Mouse (Mus musculus) liver (tissue): Measurements from ENCODE around the gene Setd4.

Source experiments
- DNase-seq: peaks from one replicate; pipeline ENCODE4 v3.0.0-alpha.2; 2020; ENCODE audit warnings: mixed read lengths

Setd4 gene

DNA sequence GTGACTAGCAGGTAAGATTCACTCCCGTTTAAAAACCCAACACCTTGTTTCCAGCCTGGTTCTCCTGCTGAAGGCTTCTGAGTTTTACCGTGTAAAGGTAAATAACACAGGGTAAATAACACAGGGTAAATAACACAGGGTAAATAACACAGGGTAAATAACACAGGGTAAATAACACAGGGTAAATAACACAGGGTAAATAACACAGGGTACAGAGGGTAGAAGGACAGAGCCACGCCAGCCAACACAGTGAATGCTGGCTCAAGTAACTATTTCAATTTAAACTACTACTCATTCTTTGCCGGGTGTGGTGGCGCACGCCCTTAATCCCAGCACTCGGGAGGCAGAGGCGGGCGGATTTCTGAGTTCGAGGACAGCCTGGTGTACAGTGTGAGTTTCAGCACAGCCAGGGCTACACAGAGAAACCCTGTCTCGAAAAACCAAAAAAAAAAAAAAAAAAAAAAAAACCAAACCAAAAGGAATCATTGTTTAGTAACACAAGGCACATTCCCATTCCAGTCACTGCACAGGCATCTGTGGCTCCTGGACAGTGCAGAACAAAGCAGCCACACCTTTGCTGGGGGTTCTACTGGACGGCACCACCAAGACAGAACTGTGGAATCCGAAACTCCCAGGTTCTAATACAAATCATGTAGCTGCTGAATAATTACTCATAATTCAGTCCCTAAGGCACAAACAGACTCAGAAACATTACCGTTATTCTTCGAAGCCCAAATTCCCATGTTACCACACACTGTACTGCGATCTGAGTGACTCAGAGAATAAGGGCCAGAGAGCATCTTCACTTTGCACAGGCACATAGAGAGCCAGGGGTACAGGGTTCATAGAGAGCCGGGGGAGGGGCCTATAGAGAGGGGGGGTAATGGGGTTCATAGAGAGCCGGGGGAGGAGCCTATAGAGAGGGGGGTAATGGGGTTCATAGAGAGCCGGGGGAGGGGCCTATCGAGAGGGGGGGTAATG lies 12.1 kb downstream of the Setd4 start:
- no peak for DNase-seq

DNA sequence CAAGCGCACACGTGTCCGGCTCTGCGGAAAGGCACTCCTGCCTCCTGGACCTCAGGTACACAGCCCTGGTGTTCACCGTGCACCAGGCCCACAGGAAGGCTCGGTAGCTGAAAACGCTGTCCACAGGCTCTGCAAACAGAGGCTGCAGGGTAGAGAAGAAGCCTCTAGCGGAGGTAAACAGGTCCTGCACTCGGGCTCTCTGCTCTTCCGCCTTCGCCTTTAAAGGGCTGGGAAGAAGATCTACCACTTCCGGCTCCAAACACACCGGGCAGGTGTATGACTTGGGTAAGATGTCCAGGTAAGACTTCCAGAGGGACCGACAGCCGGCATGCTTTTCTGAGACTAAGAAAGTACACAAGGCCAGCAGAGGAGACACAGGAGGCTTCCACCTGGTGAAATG lies 12.9 kb downstream of the Setd4 start:
- DNase-seq: no peak

GRCm38 (mm10) chr16:93588281-93588680 lies 15.6 kb downstream of the Setd4 start:
- DNase-seq: no peak

GRCm38 (mm10) chr16:93586382-93586781 lies 17.5 kb downstream of the Setd4 start:
- peak; percentile 40 for DNase-seq

DNA sequence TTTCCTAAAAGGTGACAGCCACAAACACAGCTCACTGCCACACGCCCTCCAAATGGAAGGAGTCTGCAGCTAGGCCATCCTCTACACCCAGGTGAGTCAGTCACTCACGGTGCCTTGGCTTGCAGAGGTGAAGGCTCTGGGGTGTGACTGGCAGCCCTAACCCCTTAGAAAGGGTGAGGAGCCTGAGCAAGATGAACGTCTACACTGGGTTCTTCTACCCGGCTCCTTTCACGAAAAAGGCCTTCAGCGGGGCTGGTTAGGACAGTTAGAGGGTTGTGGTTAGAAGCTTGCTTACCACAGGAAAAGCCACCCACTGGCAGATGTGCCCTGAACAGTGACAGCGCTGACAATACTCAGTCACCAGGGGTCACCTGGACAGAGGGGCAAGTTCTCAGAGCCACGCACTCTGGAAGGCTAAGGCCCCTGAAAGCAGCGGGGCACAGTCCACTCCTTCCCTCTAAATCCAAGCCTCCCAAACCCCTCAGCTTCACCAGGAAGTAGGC lies 18.1 kb downstream of the Setd4 start:
- no peak for DNase-seq

DNA sequence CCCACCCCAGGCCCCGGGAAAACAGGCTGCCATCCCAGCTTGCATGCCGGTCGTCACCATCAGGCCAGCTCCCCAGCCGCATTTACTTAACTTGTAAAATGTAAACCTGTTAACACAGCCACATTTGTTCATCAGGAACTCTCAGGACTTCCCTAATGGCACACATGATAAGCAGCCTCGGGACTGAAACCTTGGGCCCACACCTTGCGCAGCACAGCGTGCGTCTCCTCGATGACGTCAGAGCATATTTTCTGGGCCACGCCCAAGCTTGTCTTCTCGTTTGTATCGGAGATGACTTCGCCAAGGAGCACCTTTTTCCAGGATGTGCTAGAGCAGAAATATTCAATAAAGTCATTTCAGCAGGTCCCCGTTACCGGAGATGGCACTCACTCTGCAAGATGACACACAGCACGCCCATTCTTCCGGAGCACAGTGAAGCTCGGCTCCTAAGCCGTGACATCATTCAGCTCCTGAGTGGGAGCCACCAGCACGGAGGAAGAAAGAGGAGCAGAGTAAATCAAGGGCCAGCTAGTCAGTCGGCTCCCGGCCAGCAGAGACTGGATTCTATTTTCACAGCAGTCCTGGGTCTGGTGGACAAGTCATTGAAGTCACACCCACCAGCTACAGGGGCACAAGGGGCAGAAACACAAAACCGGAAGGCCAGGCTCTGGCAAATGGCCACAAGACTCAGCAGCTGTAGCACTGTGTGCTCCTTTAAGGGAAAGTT lies 18.7 kb downstream of the Setd4 start:
- no peak for DNase-seq

DNA sequence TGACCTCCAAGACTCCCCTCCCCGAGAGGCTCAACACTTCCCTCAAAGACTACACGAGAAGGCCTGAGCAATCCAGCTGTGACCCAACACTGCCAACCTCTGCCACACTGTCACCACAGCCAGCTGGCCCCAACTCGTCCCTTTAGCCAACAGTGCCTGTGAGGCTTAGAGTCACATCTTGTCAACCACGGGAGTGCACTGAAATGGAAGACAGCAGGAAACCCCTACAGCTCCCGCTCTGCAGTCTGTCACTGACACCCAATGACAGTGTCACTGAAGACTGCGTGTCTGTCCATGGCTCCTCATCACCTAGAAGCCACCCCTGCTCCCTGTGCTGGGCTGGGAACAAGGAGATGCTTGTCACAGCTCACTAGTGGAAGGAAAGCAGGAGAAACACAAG lies 22.7 kb downstream of the Setd4 start:
- no peak for DNase-seq

DNA sequence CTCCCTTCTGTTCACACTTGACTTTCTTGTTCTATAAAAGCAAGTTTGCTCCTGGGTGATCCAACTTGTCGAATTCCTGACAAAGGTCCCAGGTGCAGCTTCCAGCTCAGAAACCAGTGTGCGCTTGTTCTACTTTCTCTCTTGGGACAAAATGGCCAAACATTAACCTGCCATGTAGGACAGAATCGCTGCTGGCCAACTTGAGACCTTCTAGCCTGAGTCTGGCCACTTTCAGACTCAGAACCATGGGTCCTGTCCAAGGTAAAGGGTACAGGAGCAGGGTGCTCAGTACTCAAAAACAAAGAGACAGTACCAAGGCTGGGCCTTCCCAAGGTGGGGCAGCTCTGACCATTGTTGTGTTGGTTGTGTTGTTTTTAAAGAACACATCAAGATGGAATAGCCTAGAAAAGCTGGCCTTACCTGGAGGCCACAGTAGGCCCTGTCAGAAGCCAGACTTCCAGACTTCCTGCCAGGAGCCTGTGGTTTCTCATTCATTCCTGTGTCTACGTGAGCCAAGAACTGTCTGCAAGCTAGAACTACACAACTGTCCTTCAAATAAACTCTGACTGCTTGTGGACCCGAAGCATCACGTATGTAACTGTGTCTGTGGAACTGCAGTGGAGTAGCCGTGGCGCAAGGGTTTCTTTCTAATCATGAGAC lies 25.4 kb downstream of the Setd4 start:
- DNase-seq: no peak

GRCm38 (mm10) chr16:93576412-93577082 lies 27.3 kb downstream of the Setd4 start:
- DNase-seq: peak; percentile 81

DNA sequence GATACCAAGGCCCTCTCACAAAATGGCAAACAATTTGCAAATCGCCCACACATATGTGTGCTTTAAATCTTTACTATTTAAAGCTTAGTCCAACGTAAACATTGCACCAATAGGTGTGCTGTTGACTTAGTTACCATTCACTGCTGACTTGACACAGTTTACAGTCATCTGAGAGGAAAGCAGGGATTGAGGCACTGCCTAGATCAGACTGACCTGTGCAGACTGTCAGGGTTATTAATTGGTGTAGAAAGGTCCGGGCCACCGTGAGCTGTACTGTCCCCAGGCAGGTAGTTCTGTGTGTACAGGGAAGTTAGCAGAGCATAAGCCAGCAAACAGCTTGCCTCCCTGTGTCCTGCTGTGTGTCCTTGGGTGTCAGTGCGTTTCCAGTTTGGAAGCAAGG lies 28.3 kb downstream of the Setd4 start:
- no peak for DNase-seq

DNA sequence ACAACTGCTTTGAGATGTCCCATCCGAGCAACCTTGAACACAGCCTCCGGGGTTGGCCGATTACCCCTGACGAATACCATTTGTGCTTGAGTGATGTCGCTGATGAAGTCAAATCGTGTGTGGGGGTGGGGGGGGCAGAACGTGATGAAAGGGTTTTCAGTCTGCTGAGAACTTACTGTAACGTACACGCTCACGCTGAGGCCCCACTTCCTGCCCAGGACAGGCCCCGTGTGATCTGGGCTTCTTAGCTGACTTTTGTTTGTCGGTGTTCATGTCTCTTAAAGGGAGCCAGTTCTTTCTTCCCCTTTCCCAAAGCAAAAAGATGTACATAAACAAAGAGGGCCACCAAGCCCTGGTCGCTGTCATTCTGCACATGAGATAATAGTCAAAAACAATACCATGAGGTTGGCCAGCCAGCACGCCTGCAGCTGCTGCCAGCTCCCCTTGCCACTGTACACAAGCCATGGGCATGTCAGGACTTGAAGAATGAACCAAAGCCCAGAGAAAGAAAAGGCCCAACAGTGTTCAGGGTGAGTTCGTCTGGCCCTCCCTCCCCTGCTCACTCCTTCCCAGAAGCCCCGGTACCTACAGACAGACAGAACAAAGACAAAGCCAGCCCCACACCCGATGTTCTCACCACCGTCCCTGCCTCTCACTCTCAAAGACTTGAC lies 29.2 kb downstream of the Setd4 start:
- DNase-seq: no peak

DNA sequence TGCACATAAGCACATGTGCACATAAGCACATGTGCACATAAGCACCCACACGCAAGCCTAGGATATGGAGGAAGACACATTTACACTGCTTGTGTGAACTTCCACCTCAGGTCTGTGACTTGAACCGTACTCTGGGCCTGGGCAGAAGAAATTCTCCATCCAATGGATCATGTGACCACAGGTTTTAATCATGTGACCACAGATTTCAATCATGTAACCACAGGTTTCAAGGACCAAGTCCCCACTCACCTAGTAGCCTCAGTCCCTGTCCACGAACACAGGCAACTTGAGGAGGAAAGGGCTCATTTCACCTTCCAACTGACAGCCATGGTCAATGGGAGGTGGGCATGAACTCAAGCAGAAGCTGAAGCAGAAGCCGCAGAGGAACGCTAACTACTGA lies 30.4 kb downstream of the Setd4 start:
- DNase-seq: no peak

GRCm38 (mm10) chr16:93572383-93572782 lies 31.5 kb downstream of the Setd4 start:
- no peak for DNase-seq

- no peak for DNase-seq
Observed at GRCm38 (mm10) chr16:93558499-93558898, 45.4 kb downstream of the Setd4 start.

DNA sequence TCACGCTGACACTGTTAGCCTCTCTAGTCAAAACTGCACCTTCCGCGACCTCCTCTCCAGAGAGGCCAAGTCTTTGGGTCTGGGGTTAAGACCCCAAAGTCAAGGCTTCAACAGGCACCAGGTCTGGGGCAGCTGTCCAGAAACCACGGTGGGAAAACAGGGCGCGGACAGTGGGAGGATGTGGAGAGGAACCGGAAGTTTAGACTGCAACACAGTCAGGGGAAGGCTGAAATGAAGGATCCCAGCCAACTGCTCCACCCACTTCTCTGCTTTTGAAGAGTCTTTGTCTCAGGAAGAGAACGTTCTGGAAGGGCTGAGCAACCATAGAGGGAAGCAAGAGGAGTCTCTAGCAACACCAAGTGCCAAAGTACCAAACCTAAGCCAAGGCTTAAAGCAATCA lies 46.2 kb downstream of the Setd4 start:
- DNase-seq: no peak

DNA sequence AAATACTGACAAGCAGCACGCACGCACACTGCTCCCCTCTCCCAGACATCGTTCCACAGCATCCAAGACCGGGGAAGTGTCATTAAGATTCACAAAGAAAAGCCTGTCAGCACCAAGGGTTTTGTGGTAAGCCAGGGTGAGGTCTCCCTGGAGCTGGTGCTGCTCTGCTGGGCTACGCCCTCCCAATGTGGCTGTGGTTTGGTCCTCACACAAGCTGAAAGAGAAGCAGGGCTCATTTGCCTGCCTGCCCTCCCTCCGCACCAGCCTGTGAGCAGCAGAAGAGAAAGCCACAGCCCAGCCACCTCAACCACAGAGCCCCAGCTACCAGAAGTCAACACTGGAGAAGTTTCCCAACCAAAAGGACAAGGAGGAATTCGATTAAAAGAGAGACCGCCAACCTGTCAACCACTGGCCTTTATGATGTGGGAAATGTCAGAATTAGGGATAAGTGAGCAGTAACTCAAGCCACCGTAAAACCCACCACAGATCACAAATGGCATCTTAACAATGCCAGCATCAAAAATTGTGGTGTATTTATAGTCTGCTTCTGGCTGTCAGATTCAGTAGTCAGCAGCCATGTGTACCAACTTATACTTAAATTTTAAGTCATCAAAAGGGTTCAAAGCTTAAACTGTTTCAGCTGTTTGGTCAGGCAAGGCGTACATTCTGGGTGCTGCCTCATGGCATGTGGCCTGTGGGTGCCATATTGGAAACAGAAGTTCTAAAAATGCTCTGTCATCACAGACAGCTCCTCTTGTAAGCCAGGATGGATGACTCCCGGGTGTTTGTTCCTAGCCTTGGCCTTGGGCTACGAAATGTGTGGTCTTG lies 51.0 kb downstream of the Setd4 start:
- DNase-seq: peak; percentile 29

DNA sequence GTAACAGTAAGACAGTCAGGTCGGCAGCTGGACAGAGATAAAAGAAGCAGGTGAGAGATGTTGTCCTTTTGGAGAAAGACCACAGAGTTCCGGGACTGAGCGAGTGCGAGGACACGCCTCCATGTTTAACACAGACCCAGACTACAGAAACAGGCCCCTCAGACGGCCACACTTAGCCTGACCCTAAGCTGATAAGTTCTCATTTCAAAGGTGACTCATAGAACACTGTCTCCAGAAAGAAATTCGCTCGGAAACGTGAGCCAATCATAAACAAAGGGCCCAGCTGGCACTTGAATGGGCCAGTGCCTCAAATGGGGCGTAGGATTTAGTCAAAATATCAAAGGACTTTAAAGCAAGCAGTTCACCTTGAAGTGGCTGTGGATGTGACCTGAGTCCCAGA lies 54.6 kb downstream of the Setd4 start:
- no peak for DNase-seq

DNA sequence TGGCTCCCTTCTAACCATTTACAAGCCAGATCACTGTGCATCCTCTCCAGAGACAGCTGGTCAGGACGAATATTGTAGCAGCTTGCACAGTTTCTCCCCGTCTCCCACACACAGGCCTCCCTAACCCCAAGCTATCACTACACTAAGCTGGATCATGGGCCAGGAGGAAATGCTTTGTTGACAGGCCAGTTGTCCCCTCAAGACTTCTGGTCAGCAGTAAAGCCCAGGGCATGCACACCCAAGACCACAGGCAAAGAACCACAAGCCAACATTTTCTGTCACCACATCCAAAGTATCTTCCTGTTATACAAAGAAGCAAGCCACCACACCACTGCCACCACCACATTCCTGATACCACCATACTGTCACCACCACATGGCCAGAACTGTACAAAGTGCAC lies 55.8 kb downstream of the Setd4 start:
- no peak for DNase-seq

DNA sequence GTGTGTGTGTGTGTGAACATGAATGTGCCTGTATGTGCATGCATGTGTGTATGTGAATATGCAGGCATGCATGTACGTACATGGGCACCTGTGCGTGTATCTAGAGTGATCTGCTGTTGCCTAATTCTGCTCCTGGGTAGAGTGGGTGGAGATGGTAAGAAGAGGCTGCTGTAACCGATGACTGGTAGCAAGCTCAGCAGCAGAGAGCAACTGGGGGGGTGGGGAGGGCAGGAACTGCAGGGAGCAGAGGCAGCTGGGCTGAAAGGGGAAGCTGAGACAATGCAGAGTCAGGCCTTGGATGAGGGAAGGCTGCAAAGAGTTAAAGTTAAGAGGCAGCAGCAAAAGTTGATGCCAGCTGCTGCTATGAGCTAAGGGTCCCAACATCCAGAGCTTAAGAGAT lies 56.7 kb downstream of the Setd4 start:
- peak; percentile 14 for DNase-seq

DNA sequence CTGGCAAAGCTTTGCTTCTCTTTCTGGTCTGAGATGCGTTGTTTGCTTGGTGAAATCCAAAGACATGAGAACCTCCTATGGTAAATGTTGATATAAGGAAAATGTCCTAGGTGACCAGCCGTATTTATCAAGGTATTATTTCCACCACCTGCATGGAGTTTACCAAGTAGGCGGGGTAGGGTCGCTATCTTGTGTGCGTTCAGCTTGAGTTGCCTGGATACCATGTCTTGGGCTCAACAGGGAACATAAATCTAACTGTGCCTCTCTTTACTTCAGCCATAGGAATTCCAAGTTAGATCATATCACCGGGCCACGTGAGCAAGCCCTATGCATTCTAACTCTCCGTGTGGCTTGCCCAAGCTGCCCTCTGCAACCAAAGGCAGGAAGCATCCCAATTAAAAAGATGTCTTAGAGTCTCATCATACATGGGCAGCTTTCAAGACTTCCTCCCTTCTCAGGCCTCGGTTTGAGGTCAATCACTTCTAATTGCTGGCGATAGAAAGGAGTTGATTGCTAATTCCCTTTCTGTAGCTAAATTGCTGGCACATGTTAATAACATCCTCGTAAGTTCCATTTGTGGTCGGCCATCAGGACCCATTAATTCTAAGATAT lies 57.4 kb downstream of the Setd4 start:
- no peak for DNase-seq

DNA sequence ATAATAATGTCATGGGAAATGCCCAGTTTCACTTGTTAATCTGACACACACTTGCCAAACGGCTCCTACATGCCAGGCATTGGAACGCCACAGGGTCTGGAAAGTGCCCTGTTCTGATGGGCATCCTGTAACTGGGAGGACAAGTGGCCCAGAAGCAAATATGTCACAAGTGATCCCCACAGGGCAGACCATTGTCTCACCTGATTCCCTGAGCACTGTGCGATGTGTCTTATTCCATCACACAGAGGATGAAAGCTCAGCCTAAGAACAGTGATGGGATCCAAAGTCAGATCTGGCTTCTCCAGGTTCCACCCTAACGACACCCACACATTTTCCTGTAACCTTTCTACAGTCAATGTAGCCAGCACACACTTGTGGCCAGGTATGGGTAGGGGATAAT lies 58.9 kb downstream of the Setd4 start:
- DNase-seq: no peak
